In the genomic region with DNA sequence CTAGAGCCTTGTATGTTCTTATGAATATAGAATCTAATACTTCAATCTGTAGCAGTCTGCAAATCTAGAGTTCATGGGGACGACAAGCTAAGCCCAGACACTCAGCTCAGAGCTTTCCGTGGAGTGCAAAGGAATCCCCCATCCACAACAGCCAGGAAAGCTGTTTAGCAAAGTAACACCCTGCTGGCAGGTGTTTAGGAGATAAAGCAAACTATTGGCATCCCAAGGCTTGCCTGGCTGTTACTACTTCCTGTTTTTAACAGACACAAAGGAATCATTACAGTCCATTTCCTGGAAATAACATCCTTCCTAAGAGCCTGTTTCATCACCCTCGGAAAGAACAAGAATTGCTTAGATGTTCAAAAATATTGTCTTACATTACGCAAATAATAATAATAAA, we compare ENCODE assay signal across 15 mouse cellular contexts.
"Had no signal": no experiment of that assay in that cellular context is flagged by ENCODE, and none has a peak within 500 bp of the region (broad histone marks: within the 10 kb centered on the region; RNA-seq: fewer than 3 reads in every experiment).

No protein-coding gene starts in this region.

- H3K27me3 ChIP-seq: lung, embryonic 15.5 days; megakaryocyte, embryonic 14.5 days; midbrain, embryonic 13.5 days; midbrain, embryonic 15.5 days; neural tube, embryonic 12.5 days had no signal

- H3K27ac ChIP-seq: lung, embryonic 15.5 days; midbrain, embryonic 13.5 days; midbrain, embryonic 15.5 days; neural tube, embryonic 12.5 days had no signal

- H3K4me1 ChIP-seq: lung, embryonic 15.5 days; midbrain, embryonic 15.5 days; neural tube, embryonic 12.5 days had no signal

- H3K4me3 ChIP-seq: lung, embryonic 15.5 days; megakaryocyte, embryonic 14.5 days; midbrain, embryonic 13.5 days; midbrain, embryonic 15.5 days; neural tube, embryonic 12.5 days had no signal

- H3K9me3 ChIP-seq: lung, embryonic 15.5 days; megakaryocyte, embryonic 14.5 days; midbrain, embryonic 13.5 days; midbrain, embryonic 15.5 days; neural tube, embryonic 12.5 days had no signal

- H3K4me2 ChIP-seq: lung, embryonic 15.5 days; midbrain, embryonic 11.5 days; midbrain, embryonic 13.5 days; midbrain, embryonic 15.5 days; neural tube, embryonic 12.5 days had no signal

- DNase-seq: lung, adult 18-20 months; lung, postnatal 10 days; lung, postnatal 4 days; right cerebral cortex, postnatal 25 days; right cerebral cortex, postnatal 4 days; spleen, adult 18-20 months; thymus, adult 18-20 months; thymus, postnatal 25 days; thymus, postnatal 4 days had no signal

- H3K36me3 ChIP-seq: lung, embryonic 15.5 days; midbrain, embryonic 15.5 days had no signal

- ATAC-seq: midbrain, embryonic 13.5 days; midbrain, embryonic 15.5 days had no signal

- H3K9ac ChIP-seq: lung, embryonic 15.5 days; midbrain, embryonic 13.5 days; midbrain, embryonic 15.5 days; neural tube, embryonic 12.5 days had no signal
